Mouse (Mus musculus): ENCODE data around the gene Dnph1.

- TF ChIP-seq CTCF (IDR thresholded peaks at IDR 0.05; ENCODE audit: extremely low read depth, insufficient read length, insufficient replicate concordance, low read depth, low read length) (no peak), POLR2A (IDR thresholded peaks at IDR 0.05; ENCODE audit: low read depth, low read length) (no peak)
Measured at GRCm38 (mm10) chr17:46503847-46504638, 7.5 kb downstream of the Dnph1 start.
